Mouse (Mus musculus): ENCODE results near the gene Fgf10. TPM values are rescaled to one million over a fixed set of nuclear protein-coding genes. Genes with fewer than 3 reads are reported as not detected.

Gene Fgf10
- polyA plus RNA-seq (2014; fragmentation: Illumina TruSeq; extraction: RNeasy Lipid Tissue Mini Kit (QIAGEN cat#74804)): 9.9 TPM

GRCm38 (mm10) chr13:118669491-118669890, at the start of gene Fgf10:
Fgf10 (plus strand) TSS chr13:118669791.

